Mouse (Mus musculus) regulatory T cell (primary cell): ENCODE measurements at regions not wholly inside any gene's neighbourhood (a gene's known extent, or its start where the extent isn't known, plus 50 kb on each side); places are given as distances from the start of the nearest gene placed in this dataset.

Experiments
- in situ Hi-C: fragments of 300-600 bp; cut with MboI, MseI; formaldehyde crosslinking; loops from one replicate; pipeline ENCODE4 v1.15.1; 2025; ENCODE audit warnings: high pct_unique_total_duplicates

DNA sequence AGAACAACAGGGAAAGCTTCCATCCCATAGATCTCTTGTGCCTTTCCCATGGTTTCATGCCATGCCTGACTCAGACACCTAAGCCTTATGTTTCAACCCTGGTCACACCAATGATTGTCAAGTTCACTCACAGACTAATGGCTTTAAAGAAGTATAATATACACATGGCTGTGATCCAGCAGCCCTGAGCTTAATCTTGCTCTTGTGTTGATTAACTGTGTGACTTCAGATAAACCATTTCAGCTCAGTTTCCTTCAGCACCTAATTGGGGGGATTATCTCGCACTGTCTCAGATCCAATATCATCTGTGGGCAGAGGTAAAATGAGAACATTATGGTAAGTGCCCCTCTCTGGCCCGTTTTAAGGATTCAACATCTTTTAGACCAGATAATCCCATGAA, 223.9 kb upstream of the Pard3b start:
- in situ Hi-C loops = no loop called here

DNA sequence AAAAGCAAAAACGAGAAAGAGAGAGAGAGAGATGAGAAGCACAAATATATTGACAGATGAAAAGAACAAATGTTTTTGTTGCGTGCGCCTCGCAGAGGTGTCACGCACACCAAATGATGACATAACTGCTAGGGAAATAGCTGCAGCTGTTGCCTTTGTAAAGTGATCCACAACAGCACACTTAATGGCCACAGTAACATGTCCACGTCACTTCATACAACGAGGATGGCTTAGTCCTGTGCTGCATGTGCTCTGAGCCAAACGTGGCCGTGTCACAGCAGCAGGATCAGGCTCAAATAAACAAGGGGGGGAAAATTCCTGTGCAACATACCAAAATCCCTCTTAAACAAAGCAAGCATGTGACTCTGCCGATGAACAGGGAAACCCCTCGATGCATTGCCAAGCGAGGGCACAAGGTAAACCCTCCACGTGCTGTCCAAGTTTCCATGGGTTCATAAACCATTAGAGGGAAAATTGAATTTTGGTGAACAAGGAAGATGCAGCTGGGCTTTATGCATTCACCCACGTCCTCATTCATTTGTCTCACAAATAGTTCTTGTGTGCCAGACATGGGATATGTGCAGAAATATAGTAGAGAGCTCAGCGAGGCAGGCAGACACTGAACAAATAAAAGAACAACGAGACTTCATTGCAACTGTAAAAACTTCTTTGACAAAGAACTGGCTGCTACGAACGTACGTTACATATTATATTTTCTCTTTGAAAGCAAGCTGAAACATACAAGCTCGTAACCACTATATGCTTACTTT, 223.0 kb upstream of the Pard3b start:
- in situ Hi-C loops = no loop called here

DNA sequence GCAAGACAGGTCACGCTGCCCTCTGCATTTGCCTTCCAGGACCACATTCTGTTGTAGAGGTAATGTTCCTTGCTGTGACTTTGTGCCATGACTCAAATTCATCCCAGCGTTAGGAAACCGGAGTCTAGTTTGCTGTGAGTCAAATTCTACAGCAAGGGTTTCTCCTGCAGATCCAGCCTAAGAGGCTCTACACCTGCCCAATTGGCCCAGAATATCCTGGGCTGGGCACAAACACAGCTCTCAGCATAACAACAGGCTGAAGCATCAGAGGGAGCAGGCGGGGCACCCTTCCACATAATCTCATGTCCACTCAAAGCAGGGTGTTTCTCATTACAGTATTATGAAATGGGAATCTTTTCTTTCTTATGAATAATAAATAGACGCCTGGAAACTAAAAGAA, 220.2 kb upstream of the Pard3b start:
- in situ Hi-C loops = no loop called here

DNA sequence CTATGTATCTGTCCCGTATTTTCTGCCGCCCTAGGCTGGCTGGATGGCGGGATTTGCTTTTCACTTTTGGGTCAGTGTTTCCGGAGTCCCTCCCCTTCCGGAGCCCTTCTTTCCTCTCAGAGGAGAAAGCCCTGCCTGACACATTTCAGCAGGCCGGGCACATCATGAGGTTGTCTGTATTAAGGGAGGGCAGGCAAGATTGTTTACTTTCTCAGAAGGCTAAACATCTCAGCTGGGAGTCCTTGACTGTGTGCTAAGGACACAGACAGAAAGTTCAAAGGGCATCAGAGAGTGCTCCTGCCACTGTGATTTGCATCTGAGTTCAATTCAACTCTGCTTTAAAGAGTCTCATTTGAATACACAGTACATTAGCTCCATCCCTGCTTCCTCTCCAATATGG, 218.8 kb upstream of the Pard3b start:
- in situ Hi-C loops = no loop called here

DNA sequence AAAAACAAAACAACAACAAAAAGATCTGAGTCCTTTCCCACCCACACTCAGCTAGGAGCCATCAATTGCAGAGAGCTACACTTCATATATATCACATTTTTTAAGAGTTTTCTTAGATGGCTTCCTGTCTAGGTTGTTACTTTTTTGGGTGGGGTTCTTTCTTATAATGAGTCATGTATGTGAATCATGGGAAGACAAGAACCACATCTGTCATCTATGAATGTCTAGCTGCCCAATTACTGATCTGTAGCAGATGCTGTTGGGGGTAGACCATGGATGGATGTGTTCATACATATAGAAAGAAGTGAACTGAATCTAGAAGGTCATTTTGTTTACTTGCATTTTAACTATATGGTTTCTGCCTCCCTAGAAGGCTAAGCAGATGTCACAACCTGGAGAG, 215.4 kb upstream of the Pard3b start:
- in situ Hi-C loops = no loop called here

DNA sequence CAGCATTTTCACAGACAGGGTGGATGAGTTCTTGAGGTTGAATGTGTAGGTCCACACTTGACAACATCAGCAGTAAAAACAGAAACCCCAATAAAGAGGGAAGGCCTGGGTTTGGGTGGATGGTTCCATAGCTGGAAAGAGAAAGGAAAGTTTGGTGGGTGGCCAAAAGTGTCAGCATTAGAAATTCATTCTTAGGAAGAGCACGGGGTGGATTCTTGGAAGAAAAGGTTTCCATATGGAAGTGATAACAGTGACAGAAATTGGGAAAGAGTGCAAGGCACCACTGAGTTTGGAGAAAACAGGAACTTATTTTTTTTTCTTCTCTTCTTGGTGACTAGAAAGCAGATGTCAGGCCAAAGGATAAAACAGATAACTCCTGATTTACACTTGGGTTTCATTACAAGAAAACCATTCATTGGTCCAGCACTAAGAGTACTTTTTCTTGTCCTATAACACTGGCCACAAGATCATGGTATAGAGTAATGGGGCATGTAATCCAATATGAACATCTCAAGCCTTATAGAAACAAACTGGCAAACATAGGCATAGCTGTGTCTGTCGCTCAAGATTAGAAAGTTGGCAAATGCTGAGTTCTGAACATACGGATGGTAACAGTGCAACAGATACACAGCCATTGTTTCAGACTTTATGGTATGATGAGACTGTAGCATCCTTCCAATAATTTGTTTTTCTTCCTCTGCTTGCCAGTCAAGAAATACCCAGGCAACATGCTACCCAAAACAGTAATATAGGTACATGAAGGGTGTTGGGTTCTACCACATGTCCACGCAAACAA, 209.7 kb upstream of the Pard3b start:
- in situ Hi-C loops = no loop called here

DNA sequence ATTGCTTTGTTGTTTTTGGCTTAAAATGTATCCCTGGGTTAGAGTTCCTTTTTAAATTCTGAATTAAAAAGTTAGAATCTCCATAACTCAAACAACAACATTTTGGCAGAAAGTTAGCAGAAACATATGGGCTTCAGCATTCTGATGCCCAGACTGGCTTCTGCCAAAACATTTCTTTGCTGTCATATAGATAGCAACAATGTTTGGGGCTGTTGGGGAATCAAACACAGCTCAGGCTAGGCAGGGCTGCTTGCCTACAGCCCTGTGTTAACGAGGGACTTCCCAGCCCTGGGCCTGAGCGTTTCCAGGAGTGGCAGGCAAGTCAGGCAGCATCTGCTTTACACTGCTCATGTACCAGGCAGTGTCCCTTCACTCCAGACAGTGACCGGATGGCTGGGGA, 201.0 kb upstream of the Pard3b start:
- in situ Hi-C loops = no loop called here

DNA sequence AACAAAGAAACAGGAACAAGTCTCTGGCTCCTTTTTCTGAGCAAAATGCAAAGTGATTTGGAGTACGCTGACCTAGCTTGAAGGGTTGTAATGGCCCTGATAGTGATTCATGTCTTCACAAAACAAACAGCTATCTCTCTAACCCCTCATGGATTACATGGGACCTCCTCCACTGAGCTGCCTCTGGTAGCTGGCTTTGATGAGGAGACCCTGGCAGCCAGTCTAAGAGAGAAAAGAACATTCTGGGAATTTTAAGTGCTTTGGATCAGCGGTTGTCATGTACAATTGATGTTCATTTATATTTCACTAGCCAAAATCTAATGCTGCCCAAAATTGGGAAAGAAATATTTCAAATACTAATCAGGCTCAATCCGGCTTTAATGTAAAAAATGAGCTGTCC, 177.2 kb upstream of the Pard3b start:
- in situ Hi-C loops = no loop called here

DNA sequence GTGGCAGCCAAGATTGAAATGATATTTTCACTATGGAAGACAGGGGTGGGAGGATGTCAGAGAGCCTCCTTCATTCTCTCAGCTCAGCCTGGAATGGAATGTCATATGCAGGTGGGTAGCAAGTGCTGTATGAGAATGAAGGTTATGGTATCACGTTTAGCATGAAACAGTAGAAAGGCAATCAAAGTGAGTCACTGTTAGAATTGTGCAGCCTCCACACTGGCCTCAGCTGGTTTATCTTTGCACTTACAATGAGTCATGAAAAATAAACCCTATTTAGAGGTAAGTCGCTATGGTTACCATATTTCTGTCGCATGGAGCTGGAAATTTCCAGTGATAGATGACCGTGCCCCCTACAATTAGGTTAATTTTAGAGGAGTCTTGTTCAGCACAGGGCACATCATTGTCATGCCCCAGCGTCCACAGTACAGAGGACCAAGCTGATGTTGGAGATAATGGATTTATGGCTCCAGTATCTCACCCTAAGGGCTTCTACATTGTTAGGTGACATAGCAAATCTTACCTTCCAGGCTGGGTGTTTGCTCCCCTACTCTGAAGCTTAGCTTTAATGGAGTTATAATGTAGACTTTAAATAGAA, 167.9 kb upstream of the Pard3b start:
- in situ Hi-C loops = no loop called here

DNA sequence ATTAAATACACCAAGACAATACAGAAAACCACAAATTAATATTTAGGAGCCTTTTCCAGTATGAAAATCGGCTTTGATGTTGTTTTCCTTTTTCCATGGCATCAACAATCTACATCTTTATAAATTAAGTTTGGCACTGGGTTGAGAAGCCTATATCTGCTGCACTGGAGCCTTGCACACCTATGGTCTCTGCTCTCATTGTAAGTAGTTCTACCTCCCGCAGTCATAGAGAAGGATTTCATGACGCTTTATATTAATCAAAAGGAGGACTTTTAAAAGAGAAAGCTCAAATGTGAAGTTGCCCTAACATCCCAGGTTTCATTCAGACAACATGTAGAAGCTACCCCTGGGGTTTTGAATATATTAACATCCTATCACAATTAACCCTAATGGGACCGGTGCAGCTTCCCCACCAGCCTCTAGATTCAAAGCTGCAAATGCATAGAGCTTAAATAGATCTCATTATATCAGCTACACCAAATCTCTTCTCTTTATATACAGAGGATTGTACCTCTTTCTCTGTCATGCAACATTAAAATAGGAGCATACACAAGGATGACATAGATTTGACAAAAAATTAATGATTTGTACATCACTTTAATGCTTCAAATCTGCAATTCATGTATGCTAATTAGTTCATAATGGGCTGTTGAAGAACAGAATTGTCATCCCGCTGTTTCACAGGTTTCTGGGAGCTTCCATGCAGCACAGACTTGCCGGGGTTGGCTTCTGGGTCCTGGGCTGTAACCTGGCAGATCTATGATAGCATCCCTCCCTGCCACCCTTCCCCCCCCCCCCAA, 166.6 kb upstream of the Pard3b start:
- in situ Hi-C loops = no loop called here

DNA sequence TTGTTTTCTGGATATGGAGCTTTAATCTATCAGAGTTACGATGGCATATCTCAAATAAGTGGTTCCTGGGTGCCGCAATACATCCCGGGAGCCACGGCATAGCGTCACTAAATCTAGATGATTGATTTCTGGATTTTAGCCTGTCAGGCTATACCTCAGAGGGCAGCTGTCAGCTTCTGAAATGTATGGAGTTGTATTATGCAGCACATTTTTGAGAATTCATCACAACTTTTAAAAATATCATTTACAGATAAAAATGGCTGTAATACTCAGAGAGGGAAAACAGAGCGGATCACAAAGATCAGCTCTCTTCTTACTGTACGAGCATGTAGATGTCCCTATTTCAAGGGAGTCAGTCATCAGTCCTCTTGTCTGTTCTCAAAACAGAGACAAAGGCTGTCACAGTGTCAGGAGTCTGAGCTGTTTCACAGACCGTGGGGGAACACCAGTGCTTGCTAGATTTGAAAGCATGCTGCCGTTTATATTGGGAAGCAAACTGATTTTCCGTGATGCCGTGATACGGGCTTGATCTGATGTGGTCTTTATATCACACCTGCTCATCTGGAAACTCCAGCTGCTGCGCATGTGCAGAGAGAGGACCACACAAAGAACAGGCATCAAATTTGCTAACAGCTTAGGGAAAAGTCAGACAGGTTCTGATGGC, 165.9 kb upstream of the Pard3b start:
- in situ Hi-C loops = no loop called here

DNA sequence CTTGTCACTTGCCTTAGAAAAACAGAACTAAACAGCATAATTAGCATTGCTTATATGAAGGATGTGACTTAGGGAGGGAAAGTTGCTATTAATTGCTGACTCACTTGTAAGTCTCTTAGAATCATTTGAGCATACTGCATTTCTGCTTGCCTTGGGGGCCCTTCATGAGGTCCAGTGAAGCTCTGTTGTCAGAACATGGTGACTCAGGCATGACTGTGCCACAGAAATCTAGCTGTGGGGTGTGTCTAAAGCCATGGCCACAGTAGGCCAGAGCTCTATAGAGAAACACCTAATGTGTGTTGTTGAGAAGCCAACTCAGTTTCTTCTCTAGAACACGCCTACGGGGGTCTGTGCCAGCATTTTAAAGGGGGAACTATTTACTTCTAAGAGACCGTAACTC, 153.2 kb upstream of the Pard3b start:
- in situ Hi-C loops = no loop called here

DNA sequence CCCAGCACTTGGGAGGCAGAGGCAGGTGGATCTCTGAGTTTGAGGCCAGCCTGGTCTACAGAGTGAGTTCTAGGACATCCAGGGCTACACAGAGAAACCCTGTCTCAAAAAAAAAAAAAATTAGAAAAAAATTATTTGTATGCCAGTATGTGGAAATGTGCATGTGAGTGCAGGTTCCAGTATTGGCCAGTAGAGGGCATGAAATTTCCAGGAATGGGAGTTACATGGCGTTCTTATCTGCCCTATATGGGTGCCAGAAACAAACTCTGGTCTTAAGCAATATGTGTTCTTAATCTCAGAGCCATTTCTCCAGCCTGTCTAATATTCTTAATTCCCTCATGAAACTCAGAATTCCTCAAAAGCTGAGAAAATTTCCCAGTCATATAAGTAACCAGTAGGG, 113.7 kb upstream of the Pard3b start:
- in situ Hi-C loops = no loop called here

DNA sequence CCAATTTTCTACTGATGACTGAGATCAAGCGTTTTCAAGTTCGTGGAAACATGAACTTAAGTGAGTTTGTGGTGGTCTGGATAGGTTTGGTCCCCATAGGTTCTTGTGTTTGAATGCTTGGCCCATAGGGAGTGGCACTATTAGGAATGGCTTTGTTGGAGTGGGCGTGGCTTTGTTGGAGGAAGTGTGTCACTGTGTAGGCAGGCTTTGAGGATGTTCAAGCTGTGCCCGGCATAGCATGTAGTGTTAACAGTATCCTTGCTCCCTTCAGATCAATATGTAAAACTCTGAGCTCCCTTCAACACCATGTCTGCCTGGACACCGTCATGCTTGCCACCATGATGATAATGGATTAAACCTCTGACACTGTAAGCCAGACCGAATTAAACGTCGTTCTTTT, 112.7 kb upstream of the Pard3b start:
- in situ Hi-C loops = no loop called here

DNA sequence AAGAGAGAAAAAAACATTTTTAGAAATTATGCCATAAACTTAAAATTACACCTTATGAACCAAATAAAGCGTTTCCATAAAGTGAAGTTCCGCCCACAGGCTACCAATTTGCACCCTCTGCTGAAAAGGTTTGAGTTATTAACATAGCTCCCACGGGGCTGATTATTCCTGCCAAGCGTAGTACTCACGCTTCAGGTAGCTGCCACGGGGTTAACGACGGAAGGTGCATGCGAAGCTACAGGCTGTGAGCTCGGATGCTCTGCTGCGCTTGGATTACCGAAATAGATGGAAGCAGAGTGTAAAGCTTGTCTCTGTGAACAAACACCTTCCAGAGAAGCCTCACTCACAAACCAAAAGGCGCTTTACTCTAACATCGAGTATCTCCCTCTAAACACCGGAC, 109.9 kb upstream of the Pard3b start:
- in situ Hi-C loops = no loop called here

DNA sequence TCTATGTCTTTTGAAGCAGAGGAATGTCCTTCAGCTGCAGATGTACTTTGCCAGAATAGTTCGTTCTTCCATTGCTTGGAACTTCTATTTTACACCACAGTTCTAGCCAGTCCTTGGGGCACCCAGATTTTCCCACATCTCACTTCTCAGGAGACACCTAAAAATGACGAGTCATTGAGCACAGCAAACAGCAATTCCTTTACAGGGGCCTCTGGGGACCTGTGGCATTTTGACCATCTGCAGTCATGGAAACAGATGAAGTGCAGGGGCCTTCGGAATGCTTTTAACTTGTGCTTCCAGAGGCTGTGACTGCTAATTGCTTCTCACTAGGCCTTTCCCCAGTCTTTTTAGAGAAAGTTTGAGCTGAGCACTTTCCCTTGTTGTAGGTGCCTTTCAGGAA, 108.5 kb upstream of the Pard3b start:
- in situ Hi-C loops = no loop called here

DNA sequence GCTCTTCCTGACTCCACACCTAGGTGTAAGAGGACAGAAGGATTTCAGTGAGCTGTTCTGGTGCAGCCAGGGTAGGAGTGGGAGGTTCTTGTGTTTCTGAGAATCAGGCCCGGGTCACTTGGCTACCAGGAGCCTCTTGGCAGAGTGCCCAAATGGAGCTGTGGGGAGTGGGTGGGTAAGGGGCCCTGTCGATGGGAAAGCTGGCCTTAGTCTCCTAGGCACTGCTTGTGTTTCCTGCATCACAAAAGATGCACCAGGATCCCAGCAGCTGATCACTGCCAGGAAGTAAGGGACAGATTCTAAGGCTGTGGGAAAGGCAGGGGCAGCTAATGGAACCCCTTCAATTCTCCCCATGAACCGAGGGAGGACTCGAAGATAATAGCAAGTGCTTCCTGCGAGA, 107.1 kb upstream of the Pard3b start:
- in situ Hi-C loops = no loop called here

DNA sequence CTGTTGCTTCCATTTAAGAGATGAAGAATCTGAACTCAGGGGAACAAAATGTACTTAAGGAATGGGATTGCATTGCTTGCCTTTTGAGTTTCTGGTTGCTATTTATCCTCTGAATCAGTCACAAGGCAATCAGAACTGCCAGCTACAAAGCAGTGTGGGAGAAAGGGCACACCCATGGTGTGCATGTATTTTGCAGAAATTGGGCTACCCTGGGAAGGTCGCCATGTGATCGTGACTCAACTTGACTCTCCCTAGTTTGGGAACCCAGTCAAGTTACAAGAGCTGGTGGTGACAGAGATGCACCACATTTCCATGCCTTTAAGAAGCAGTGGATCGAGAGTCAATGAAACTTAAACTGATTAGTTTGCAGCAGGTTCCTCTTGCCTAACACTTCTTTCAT, 98.5 kb upstream of the Pard3b start:
- in situ Hi-C loops = no loop called here

DNA sequence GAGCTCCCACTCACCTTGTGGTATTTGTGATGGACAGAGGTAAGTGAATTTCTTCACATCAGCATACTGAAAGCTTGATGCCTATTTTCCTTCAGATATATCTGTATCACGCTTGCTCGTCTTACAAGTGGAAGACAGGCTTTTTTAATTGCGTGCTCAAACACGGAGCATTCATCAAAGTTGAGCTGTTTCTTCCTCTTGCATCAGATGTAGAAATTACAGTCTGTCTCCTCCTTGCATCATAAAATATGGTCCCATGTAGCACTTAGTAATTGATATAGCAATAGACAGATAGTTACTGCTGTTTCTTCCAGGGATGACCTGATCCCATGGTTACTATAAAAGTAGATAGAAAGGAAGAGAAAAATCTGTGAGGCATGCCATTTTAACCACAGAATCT, 97.5 kb upstream of the Pard3b start:
- in situ Hi-C loops = no loop called here

DNA sequence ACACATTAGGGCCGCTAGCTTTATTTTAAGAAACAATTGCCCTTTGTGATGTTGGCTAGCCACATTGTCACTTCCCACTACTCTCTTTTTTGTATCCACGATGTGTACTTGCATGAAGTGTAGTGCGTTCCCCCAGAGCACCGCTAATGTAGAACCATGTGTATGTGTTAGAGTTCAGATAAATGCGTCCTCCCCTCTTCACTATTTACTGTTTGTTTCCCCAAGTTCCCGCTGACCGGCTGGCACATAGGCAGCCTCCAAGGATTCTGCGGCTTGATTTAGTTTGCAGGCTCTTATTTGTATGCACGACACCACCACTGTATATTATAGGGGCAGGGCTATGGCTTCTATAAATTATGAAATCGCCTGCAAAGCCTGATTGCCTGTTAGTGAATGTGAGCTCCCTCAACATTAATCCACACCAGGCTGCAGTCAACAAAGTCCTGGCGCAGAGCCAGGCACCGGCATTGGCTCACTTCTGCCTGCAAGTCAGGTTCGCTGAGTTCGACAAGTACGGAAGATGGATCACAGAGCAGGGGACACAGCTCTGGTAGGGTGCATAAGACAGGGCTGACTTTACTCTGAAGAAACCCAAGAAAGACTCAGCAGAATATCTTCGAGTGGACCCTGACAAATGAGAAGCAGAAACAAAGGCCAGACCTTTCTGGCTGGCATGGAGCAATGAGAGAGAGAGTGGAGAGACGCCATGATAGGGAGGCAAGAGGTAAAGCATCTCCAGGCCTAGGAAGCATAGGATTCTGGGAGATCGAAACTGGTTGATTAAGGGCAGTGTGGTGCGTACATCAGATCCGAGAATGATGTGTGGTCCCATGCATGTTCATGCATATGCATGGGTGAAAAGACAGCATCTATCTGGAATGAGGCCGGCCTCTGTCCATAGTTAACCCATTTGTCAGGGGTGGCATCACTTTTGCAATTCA, 85.8 kb upstream of the Pard3b start:
- in situ Hi-C loops = no loop called here
